Mouse (Mus musculus) midbrain, embryonic 16.5 days (tissue): ENCODE data around the gene Tomm20. TPM values are rescaled to one million over a fixed set of nuclear protein-coding genes. Genes with fewer than 3 reads are reported as not detected.
A peak's percentile ranks its signal among the peaks of the same experiment; 100 is the strongest.

ENCODE experiments used
- ATAC-seq: fragments of 200-750 bp; cut with Nextera tagmentation; 2 replicates; pipeline ENCODE4 v1.8.0; 2017; ENCODE audit warnings: moderate TSS enrichment
- H3K27ac ChIP-seq: fragments of 300-500 bp; sonication (generic); 2 replicates; pipeline ENCODE4 v1.5.1; 2014; ENCODE audit warnings: mild to moderate bottlenecking, low read length, mixed read lengths
- H3K27me3 ChIP-seq: fragments of 300-500 bp; sonication (generic); 2 replicates; pipeline ENCODE4 v1.6.1; 2014; ENCODE audit warnings: low read depth, low read length, mixed read lengths; ENCODE audit not compliant: control insufficient read depth, insufficient read depth
- H3K36me3 ChIP-seq: fragments of 300-500 bp; sonication (generic); 2 replicates; pipeline ENCODE4 v1.6.1; 2014; ENCODE audit warnings: mild to moderate bottlenecking, low read length, moderate library complexity, mixed read lengths; ENCODE audit not compliant: control insufficient read depth, insufficient read depth
- H3K4me1 ChIP-seq: fragments of 300-500 bp; sonication (generic); 2 replicates; pipeline ENCODE4 v1.6.1; 2014; ENCODE audit warnings: mild to moderate bottlenecking, low read length, mixed read lengths; ENCODE audit not compliant: control insufficient read depth, insufficient read depth
- H3K4me2 ChIP-seq: fragments of 300-500 bp; sonication (generic); 2 replicates; pipeline ENCODE4 v1.6.1; 2014; ENCODE audit warnings: mild to moderate bottlenecking, low read length, mixed read lengths
- H3K4me3 ChIP-seq: fragments of 300-500 bp; sonication (generic); 2 replicates; pipeline ENCODE4 v1.5.1; 2014; ENCODE audit warnings: low read depth, mild to moderate bottlenecking, low read length, moderate library complexity, mixed read lengths
- H3K9ac ChIP-seq: fragments of 300-500 bp; sonication (generic); 2 replicates; pipeline ENCODE4 v1.6.1; 2014; ENCODE audit warnings: low read depth, low read length, mixed read lengths
- H3K9me3 ChIP-seq: fragments of 300-500 bp; sonication (generic); replicated peaks from 2 replicates; pipeline ENCODE4 v1.6.1; 2014; ENCODE audit warnings: mild to moderate bottlenecking, low read length, mixed read lengths; ENCODE audit not compliant: control insufficient read depth, poor library complexity, severe bottlenecking
- WGBS: fragments of 180-500 bp; shearing (Covaris S2); extraction: QIAGEN DNeasy Blood & Tissue Kit; methylation state at CpG from one replicate; pipeline ENCODE4 v1.1.7; 2014; 5-methylcytosine and 5-hydroxymethylcytosine counted together
- polyA plus RNA-seq: library from polyadenylated mRNA; unstranded; fragments of >200 nt; fragmentation: Nextera tagmentation; extraction: Ambion mirVana; gene quantifications from 2 replicates; pipeline ENCODE4 v1.2.1, GENCODE M21; 2015

The Tomm20 gene
- polyA plus RNA-seq, 1 experiment from 2014 or later, result 220 TPM

DNA sequence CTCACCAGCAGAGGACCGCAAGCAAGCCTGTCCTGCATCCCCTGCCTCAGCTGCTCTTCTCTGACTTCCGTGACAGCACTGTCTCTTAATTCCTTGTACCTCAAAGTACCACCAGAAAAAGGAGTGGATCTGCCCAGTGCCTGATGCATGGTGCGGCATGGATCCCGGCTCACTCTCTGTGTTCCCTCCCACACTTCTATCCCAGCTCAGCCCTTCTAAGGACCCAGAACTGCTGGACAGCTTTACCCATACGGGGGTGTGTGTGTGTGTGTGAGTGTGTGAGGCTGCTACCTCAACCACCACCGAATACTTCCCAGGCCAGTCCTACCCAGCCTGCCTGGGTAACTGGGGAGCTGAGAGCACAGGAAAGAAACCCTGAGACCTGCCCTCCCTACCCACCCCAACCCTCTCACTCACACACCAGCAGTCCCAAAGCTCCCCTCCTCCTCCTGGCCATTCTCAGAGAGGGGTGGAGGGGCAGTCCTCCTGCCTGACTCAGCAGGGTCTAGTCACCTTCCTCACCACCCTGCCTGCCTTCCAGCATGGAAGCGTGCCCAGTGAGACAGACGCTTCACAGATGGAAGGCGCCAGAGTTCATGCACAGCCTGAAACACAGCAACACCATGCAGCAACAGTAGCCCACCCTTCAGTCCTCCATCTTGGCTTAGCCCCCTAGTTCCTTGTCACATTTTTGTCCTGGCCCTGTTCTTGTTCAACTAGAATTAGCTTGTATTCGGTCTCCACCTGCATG is 16.7 kb downstream of the Tomm20 start:
- ATAC-seq, result peak; percentile 29; the same call in 1 of the 2 replicates
- Histone ChIP-seq H3K4me1 (no peaks in the 10 kb centered on the region), H3K9me3 (no peaks in the 10 kb centered on the region), H3K9ac (no peak overlapping the region), H3K4me3 (no peak overlapping the region), H3K36me3 (peaks cover 7% of the 10 kb centered on the region; the same call in 1 of the 2 replicates), H3K27ac (no peak overlapping the region), H3K27me3 (no peaks in the 10 kb centered on the region), H3K4me2 (no peak overlapping the region)
- WGBS, result 87% methylated on average over 10 of the region's 10 CpGs

- ATAC-seq, result no peak
- Histone ChIP-seq H3K36me3 (no peaks in the 10 kb centered on the region), H3K27me3 (no peaks in the 10 kb centered on the region), H3K27ac (no peak overlapping the region), H3K4me2 (no peak overlapping the region), H3K9me3 (no peaks in the 10 kb centered on the region), H3K4me3 (no peak overlapping the region), H3K9ac (no peak overlapping the region), H3K4me1 (no peaks in the 10 kb centered on the region)
Observed at GRCm38 (mm10) chr8:126928028-126928427, 17.6 kb downstream of the Tomm20 start.

GRCm38 (mm10) chr8:126927058-126927457 is 18.6 kb downstream of the Tomm20 start:
- Histone ChIP-seq H3K36me3 (no peaks in the 10 kb centered on the region), H3K4me1 (no peaks in the 10 kb centered on the region), H3K4me3 (no peak overlapping the region), H3K4me2 (no peak overlapping the region), H3K27me3 (no peaks in the 10 kb centered on the region), H3K9ac (no peak overlapping the region), H3K9me3 (no peaks in the 10 kb centered on the region), H3K27ac (no peak overlapping the region)
- no peak for ATAC-seq
- 76% methylated on average over 1 of the region's 1 CpGs for WGBS

DNA sequence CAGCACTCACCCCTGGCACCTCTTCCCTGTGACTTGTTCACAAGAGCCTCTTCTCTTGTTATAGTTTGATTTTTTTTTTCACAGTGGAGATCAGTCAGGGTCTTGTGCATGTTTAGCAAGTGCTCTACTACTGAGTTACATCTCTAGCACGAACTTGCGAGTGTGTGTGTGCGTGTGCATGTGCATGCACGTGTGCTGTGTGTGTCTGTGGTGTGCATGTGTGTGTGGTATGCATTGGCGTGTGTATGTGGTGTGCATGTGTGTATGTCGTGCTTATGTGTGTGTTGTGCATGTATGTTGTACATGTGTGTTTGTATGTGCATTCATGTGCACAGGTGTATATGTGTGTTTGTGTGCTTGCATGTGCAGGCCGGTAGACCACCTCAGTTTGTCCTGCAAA is 22.7 kb downstream of the Tomm20 start:
- Histone ChIP-seq H3K27me3 (no peaks in the 10 kb centered on the region), H3K9me3 (no peaks in the 10 kb centered on the region), H3K9ac (no peak overlapping the region), H3K27ac (no peak overlapping the region), H3K4me2 (no peak overlapping the region), H3K4me1 (peaks cover 4% of the 10 kb centered on the region; the same call in 1 of the 2 replicates), H3K36me3 (no peaks in the 10 kb centered on the region), H3K4me3 (no peak overlapping the region)
- WGBS, result 94% methylated on average over 7 of the region's 7 CpGs
- ATAC-seq, result no peak

GRCm38 (mm10) chr8:126921432-126921831 is 24.2 kb downstream of the Tomm20 start:
- no peak overlapping the region for H3K9ac ChIP-seq
- H3K9me3 ChIP-seq, result no peaks in the 10 kb centered on the region
- ATAC-seq, result no peak
- no peak overlapping the region for H3K4me2 ChIP-seq
- no peak overlapping the region for H3K27ac ChIP-seq
- H3K4me3 ChIP-seq, result no peak overlapping the region
- H3K4me1 ChIP-seq, result peaks cover 4% of the 10 kb centered on the region; the same call in 1 of the 2 replicates
- 89% methylated on average over 3 of the region's 3 CpGs for WGBS
- no peaks in the 10 kb centered on the region for H3K27me3 ChIP-seq
- H3K36me3 ChIP-seq, result no peaks in the 10 kb centered on the region

- Histone ChIP-seq H3K9ac (peak overlapping the region; percentile 7; the same call in 1 of the 2 replicates), H3K4me1 (peaks cover 4% of the 10 kb centered on the region; the same call in 1 of the 2 replicates), H3K27me3 (no peaks in the 10 kb centered on the region), H3K36me3 (no peaks in the 10 kb centered on the region), H3K4me3 (no peak overlapping the region), H3K27ac (0 out of 2 replicates have a peak overlapping the region, but pooled peaks have one; percentile 41), H3K4me2 (no peak overlapping the region), H3K9me3 (no peaks in the 10 kb centered on the region)
- peak; percentile 88 for ATAC-seq
- 21% methylated on average over 3 of the region's 3 CpGs for WGBS
Observed at GRCm38 (mm10) chr8:126920845-126921244, 24.8 kb downstream of the Tomm20 start.

DNA sequence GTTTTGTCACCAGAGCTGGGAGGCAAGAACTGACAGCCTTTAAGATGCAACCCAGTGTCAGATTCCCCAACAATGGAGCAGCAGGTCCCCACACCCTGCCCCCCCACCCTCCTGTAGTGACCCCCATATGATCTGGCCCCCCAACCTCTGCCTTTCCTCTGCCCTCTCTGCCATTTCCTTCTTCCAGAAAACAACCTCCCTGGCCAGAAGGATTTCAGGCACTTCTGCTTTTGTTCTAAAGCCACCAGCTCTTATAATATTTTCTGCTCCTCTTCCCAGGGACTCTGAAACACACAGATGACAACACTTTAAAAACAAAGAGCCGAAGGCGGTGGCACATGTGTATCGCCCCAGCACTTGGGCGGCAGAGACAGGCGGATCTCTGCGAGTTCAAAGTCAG is 25.3 kb downstream of the Tomm20 start:
- peaks cover 4% of the 10 kb centered on the region; the same call in 1 of the 2 replicates for H3K4me1 ChIP-seq
- no peak overlapping the region for H3K4me3 ChIP-seq
- ATAC-seq, result peak; percentile 8; the same call in 1 of the 2 replicates
- 78% methylated on average over 6 of the region's 6 CpGs for WGBS
- peak overlapping the region; percentile 7; the same call in 1 of the 2 replicates for H3K9ac ChIP-seq
- H3K27ac ChIP-seq, result 0 out of 2 replicates have a peak overlapping the region, but pooled peaks have one; percentile 41
- no peaks in the 10 kb centered on the region for H3K36me3 ChIP-seq
- no peaks in the 10 kb centered on the region for H3K27me3 ChIP-seq
- no peak overlapping the region for H3K4me2 ChIP-seq
- no peaks in the 10 kb centered on the region for H3K9me3 ChIP-seq

GRCm38 (mm10) chr8:126919703-126920102 is 25.9 kb downstream of the Tomm20 start:
- H3K36me3 ChIP-seq, result no peaks in the 10 kb centered on the region
- H3K4me2 ChIP-seq, result no peak overlapping the region
- H3K4me1 ChIP-seq, result peaks cover 4% of the 10 kb centered on the region; the same call in 1 of the 2 replicates
- H3K9me3 ChIP-seq, result no peaks in the 10 kb centered on the region
- no peak overlapping the region for H3K9ac ChIP-seq
- ATAC-seq, result no peak
- no peak overlapping the region for H3K4me3 ChIP-seq
- no peaks in the 10 kb centered on the region for H3K27me3 ChIP-seq
- H3K27ac ChIP-seq, result no peak overlapping the region
- WGBS, result 89% methylated on average over 5 of the region's 5 CpGs

DNA sequence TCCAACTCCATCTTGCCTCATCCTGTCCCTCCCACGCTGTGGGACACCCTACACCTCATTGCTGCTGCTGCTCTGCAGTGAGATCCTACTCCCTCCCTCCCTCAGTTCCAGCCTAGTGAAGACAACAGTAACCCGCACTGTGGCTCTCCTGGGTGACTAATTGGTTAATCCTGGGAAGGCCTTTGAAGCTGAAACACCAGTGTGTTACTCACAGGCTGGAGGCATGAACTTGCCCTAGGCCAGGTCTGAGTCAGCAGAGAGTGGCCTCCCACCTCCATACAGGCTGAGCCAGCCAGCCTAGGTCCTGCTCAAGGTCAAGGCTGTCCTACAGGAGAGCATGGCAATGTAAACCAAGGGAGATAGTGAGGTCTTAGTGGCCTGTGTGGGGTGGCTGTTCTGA is 26.4 kb downstream of the Tomm20 start:
- no peak overlapping the region for H3K27ac ChIP-seq
- peaks cover 4% of the 10 kb centered on the region; the same call in 1 of the 2 replicates for H3K4me1 ChIP-seq
- WGBS, result 60% methylated on average over 2 of the region's 2 CpGs
- H3K4me2 ChIP-seq, result no peak overlapping the region
- no peaks in the 10 kb centered on the region for H3K36me3 ChIP-seq
- H3K9ac ChIP-seq, result no peak overlapping the region
- H3K27me3 ChIP-seq, result no peaks in the 10 kb centered on the region
- no peaks in the 10 kb centered on the region for H3K9me3 ChIP-seq
- ATAC-seq, result no peak
- H3K4me3 ChIP-seq, result no peak overlapping the region
